Mouse (Mus musculus) natural killer cell, adult 2 months (primary cell): Measurements from ENCODE around the gene Eomes.
A peak's percentile ranks its signal among the peaks of the same experiment; 100 is the strongest.

Source experiments
- DNase-seq, 2 experiments: peaks; one replicate each; pipeline ENCODE4 v3.0.0; 2022; ENCODE audit warnings: low spot score in 2 of 2

The Eomes gene

GRCm38 (mm10) chr9:118477961-118478360 is at the start of gene Eomes:
TSS of gene Eomes (plus strand) at chr9:118478212.
- peak; percentile 58 to 80 for DNase-seq

GRCm38 (mm10) chr9:118444809-118445208 is 33.2 kb upstream of the Eomes start:
- DNase-seq, result no peak

- DNase-seq, result no peak
Observed at GRCm38 (mm10) chr9:118449336-118449735, 28.7 kb upstream of the Eomes start.

- DNase-seq, result no peak
Observed at GRCm38 (mm10) chr9:118453427-118453826, 24.6 kb upstream of the Eomes start.

- no peak for DNase-seq
Observed at GRCm38 (mm10) chr9:118455188-118455845, 22.7 kb upstream of the Eomes start.

GRCm38 (mm10) chr9:118456405-118456804 is 21.6 kb upstream of the Eomes start:
- no peak for DNase-seq

GRCm38 (mm10) chr9:118458039-118458438 is 20.0 kb upstream of the Eomes start:
- DNase-seq, result no peak

GRCm38 (mm10) chr9:118464031-118464430 is 14.0 kb upstream of the Eomes start:
- DNase-seq, result no peak

- no peak for DNase-seq
Observed at GRCm38 (mm10) chr9:118468301-118468700, 9.7 kb upstream of the Eomes start.

- no peak for DNase-seq
Observed at GRCm38 (mm10) chr9:118469272-118469671, 8.7 kb upstream of the Eomes start.

GRCm38 (mm10) chr9:118471296-118471695 is 6.7 kb upstream of the Eomes start:
- DNase-seq, result no peak

- DNase-seq, result peak in 1 of 2 experiments; percentile 37
Observed at GRCm38 (mm10) chr9:118476211-118476765, 1.7 kb upstream of the Eomes start.

GRCm38 (mm10) chr9:118476766-118477271 is 1.2 kb upstream of the Eomes start:
- no peak for DNase-seq

GRCm38 (mm10) chr9:118477281-118477931 is 606 bp upstream of the Eomes start:
- no peak for DNase-seq

- peak; percentile 62 to 72 for DNase-seq
Observed at GRCm38 (mm10) chr9:118478458-118478838, 436 bp downstream of the Eomes start.

- DNase-seq, result peak; percentile 53 to 61
Observed at GRCm38 (mm10) chr9:118478839-118479507, 961 bp downstream of the Eomes start.

GRCm38 (mm10) chr9:118479508-118480291 is 1.7 kb downstream of the Eomes start:
- DNase-seq, result no peak

- no peak for DNase-seq
Observed at GRCm38 (mm10) chr9:118480292-118480690, 2.3 kb downstream of the Eomes start.

GRCm38 (mm10) chr9:118482210-118482609 is 4.2 kb downstream of the Eomes start:
- peak in 1 of 2 experiments; percentile 41 for DNase-seq

GRCm38 (mm10) chr9:118486361-118487095 is 8.5 kb downstream of the Eomes start:
- peak in 1 of 2 experiments; percentile 68 for DNase-seq

GRCm38 (mm10) chr9:118487096-118487395 is 9.0 kb downstream of the Eomes start:
- DNase-seq, result no peak
